Mouse (Mus musculus): ENCODE results near the gene Car1.
"Not testable (repeated sequence)": the region's sequence is repeated elsewhere in the genome, so short reads cannot be mapped to it uniquely, and the experiment has no call there.

DNA sequence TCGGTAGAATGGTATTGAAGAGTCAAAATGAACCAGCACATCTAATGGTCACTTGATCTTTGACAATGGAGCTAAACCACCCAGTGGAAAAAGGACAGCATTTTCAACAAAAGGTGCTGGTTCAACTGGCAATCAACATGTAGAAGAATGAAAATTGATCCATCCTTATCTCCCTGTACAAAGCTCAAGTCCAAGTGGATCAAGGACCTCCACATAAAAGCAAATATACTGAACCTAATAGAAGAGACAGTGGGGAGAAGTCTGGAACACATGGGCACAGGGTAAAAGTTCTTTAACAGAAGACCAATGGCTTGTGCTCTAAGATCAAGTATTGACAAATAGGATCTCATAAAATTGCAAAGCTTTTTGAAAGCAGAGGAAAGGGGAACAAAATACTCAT, 33.6 kb downstream of the Car1 start:
- TF ChIP-seq CTCF, EP300 (IDR thresholded peaks at IDR 0.05; ENCODE audit: low read depth): not testable (repeated sequence)

All from liver, postnatal 0 days (tissue).